Mouse (Mus musculus) ES-Bruce4 (cell line): ENCODE results near the gene Them5.

ENCODE experiments used
- CTCF ChIP-seq: IDR thresholded peaks from one replicate; pipeline ENCODE4 v1.8.1; 2011; ENCODE audit warnings: low read depth, low read length
- EP300 ChIP-seq: IDR thresholded peaks from 2 replicates; pipeline ENCODE4 v1.6.1; 2011; ENCODE audit warnings: low read depth, low read length; ENCODE audit not compliant: insufficient read depth
- POLR2A ChIP-seq: IDR thresholded peaks from one replicate; pipeline ENCODE4 v1.8.1; 2011; ENCODE audit warnings: low read length; ENCODE audit not compliant: insufficient read depth

GRCm38 (mm10) chr3:94367511-94367910 is 25.6 kb downstream of the Them5 start:
- TF ChIP-seq CTCF (no peak), POLR2A (no peak), EP300 (no peak)
